Mouse (Mus musculus) splenic B cell, adult 2 months (primary cell): ENCODE data around the gene Dock10.

ENCODE experiments used
- DNase-seq: peaks from one replicate; pipeline ENCODE4 v3.0.0-alpha.2; 2011; ENCODE audit warnings: low read depth, low spot score
- H3K27me3 ChIP-seq: 2 replicates; pipeline ENCODE4 v1.6.1; 2012; ENCODE audit warnings: mild to moderate bottlenecking, low read length, moderate library complexity, mixed read lengths; ENCODE audit not compliant: control insufficient read depth, poor library complexity, insufficient read depth, severe bottlenecking
- H3K36me3 ChIP-seq: 2 replicates; pipeline ENCODE4 v1.6.1; 2012; ENCODE audit warnings: mild to moderate bottlenecking, low read length, moderate library complexity, mixed read lengths; ENCODE audit not compliant: control insufficient read depth, poor library complexity, insufficient read depth, severe bottlenecking

Gene Dock10

GRCm38 (mm10) chr1:80626800-80627199, 131.5 kb downstream of the Dock10 start:
- H3K27me3 ChIP-seq: no peaks in the 10 kb centered on the region
- DNase-seq: no peak

DNA sequence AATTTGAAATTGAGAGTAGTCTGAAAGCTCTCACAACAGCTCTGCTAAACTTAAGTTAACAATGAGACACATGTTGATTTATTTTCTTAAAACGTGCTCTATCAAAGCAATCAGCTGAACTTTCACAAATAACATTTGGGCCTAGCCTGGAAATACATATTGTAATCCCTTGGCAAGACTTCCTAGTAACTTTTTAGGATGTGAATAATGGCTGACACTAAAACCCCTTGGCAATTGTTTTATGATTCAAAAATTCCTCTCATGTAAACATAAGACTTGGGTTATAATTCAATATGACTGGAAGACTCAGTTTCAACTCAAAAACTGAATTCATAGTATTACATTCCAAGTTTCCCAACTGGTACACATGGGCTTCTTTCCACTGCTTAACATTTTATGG, 133.0 kb downstream of the Dock10 start:
- DNase-seq: no peak
- H3K27me3 ChIP-seq: no peaks in the 10 kb centered on the region
- no peaks in the 10 kb centered on the region for H3K36me3 ChIP-seq

More at GRCm38 (mm10) chr1:80626800-80627199, 131.5 kb downstream of the Dock10 start:
- peaks cover 7% of the 10 kb centered on the region for H3K36me3 ChIP-seq

DNA sequence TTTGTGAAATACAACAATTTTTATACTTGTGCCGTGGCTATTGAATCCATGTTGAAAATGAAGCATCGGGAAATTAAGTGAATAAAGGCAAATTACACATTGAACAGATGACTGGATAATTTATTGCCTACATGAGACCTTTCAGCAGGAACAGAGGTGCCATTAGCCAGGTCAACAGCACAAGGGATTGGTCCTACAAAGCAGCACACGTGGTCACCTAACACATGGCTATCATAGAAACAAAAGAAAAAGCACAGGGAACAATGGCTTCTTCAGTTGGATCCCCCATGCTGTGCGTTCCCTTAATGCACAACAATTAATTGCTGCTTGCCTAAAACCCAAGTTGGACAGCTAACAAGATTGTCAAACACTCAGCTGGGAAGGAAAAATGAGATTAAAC, 133.8 kb downstream of the Dock10 start:
- no peak for DNase-seq
- no peaks in the 10 kb centered on the region for H3K36me3 ChIP-seq
- H3K27me3 ChIP-seq: no peaks in the 10 kb centered on the region

- DNase-seq: no peak
- Histone ChIP-seq H3K36me3 (no peaks in the 10 kb centered on the region), H3K27me3 (no peaks in the 10 kb centered on the region)
These were observed 135.7 kb downstream of the Dock10 start for GRCm38 (mm10) chr1:80622646-80623045.

- Histone ChIP-seq H3K27me3 (no peaks in the 10 kb centered on the region), H3K36me3 (peaks cover 7% of the 10 kb centered on the region; the same call in 1 of the 2 replicates)
- no peak for DNase-seq
These were observed 139.2 kb downstream of the Dock10 start for GRCm38 (mm10) chr1:80619100-80619499.

DNA sequence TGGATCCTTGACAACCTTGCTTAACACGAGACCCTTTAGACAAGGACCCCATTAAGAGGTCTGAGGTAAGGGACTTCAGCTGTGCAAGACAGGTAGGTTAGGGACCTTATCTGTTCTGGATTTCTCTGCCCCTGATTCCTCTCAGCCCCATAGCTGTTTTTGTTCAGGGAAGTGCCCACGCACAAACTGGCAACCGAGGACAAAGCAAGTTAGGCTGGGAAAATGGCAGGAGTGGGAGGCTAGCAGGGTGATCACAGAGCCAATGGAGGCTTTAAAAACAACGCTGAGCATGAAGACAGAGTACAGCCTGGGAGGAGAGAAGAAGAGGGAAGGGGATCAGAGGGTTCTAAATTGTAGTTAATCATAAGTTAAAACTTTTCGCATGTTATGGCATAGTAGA, 141.7 kb downstream of the Dock10 start:
- DNase-seq: no peak

DNA sequence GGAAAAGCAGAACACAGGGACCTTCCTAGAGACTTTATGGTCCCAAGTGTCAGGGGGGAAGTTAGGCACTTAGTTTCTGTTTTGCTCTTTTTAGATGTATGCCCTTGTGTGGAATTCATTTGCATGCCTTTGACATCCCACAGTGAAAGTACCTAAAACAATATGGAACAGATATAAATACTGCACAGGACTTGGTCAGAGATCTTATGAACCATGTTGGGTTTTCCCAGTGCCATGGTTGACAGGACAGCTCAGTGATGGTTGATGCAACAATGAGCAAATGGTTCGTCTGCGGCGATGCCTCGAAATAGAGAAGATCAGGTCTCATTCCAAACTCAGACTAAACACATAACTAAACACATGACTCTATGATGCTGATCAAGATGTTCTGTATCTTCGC, 143.6 kb downstream of the Dock10 start:
- DNase-seq: peak; percentile 48
- H3K27me3 ChIP-seq: no peaks in the 10 kb centered on the region

More for the DNA sequence above, 141.7 kb downstream of the Dock10 start:
- H3K27me3 ChIP-seq: no peaks in the 10 kb centered on the region
- peaks cover 7% of the 10 kb centered on the region for H3K36me3 ChIP-seq

GRCm38 (mm10) chr1:80613395-80614011, 144.8 kb downstream of the Dock10 start:
- DNase-seq: no peak
- H3K27me3 ChIP-seq: no peaks in the 10 kb centered on the region
- H3K36me3 ChIP-seq: peaks cover 11% of the 10 kb centered on the region

More for the DNA sequence above, 143.6 kb downstream of the Dock10 start:
- H3K36me3 ChIP-seq: peaks cover 9% of the 10 kb centered on the region

GRCm38 (mm10) chr1:80607546-80607945, 150.8 kb downstream of the Dock10 start:
- no peak for DNase-seq
- H3K36me3 ChIP-seq: peaks cover 13% of the 10 kb centered on the region
- H3K27me3 ChIP-seq: no peaks in the 10 kb centered on the region

DNA sequence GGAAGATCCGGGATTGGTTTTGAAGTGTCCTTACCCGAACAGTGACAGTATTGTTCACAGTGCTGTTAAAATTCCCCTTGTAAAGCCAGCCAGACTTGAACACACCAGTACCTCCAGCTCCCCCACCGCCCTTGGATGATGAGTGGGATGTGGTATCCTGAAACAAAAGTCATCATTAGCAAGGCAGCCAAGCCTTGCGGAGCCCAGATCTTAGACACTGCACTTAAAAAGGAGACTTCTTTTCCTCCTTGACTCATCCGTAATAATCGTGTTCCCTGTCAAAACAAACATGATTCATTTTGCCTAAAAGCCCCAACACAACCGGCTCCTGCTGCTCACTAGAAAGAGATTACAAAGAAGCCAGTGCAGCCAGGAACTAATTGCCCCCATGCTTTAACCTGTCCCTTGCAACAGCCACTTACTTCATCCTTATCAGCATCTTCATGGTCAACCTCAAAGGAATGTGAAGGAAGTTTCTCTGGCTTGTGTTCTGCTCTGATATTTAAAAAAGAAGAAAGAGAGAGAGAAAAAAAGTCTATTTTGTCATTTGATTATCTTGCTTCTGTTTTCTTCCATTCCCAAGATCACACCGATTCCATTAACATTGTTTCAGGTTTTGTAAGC, 152.1 kb downstream of the Dock10 start:
- no peak for DNase-seq
- H3K36me3 ChIP-seq: peaks cover 10% of the 10 kb centered on the region
- no peaks in the 10 kb centered on the region for H3K27me3 ChIP-seq

GRCm38 (mm10) chr1:80604332-80604731, 154.0 kb downstream of the Dock10 start:
- DNase-seq: no peak
- peaks cover 14% of the 10 kb centered on the region for H3K36me3 ChIP-seq
- H3K27me3 ChIP-seq: no peaks in the 10 kb centered on the region

DNA sequence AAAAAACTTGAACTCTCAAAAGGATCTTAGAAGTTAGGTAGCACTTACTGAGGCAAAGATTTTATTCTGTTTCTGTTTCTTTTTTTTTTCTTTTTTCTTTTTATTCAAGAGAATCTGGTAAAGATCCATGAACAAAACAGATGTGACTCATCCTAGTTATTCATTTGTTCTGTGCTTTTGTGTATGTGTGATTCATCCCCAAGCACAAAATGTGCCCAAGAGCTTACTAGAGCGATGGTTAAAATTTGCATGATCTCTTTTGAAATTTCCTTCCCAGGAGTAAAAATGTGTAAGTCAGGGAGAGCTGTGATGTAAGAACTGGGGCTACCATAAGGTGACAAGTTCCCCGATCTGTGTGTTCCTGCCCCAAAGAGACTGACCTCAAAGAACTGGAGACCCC, 155.2 kb downstream of the Dock10 start:
- Histone ChIP-seq H3K27me3 (no peaks in the 10 kb centered on the region), H3K36me3 (peaks cover 14% of the 10 kb centered on the region)
- no peak for DNase-seq

DNA sequence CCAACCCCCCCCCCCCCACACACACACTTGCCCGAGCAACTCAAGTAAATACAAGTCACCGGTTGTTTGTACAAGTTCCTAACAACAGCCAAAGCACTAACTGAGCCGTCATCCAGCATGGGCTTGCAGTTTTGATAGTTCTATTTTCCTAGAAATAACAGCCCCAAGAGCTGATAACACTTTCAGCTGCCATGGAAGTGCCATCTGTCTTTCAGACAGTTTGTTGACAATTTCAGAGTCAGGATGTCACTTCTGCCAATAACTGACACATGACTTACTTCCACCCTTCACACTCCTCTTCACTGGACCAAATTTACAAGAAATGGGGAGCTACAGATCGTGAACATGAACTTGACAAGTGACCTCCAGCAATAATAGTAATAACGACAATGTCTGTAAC, 175.0 kb downstream of the Dock10 start:
- Histone ChIP-seq H3K27me3 (no peaks in the 10 kb centered on the region), H3K36me3 (peaks cover 13% of the 10 kb centered on the region)
- no peak for DNase-seq

DNA sequence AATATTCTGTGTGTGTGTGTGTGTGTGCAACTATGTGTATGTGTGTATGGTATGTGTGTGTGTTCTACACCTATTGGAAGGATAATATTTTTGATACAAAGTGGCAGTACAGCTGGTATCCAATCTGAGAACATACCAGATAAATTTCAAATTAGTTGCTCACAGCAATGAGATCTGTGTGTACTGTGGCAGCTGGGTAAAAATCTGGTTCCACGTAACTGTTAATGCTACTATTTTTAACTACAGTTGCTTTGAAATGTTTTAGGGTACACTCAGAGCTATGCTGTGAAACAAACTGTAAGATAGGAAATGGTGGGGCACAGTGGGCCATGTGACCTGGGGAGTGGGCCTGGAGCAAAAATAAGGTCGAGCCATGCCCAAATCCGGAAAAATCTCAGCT, 176.1 kb downstream of the Dock10 start:
- Histone ChIP-seq H3K27me3 (no peaks in the 10 kb centered on the region), H3K36me3 (peaks cover 14% of the 10 kb centered on the region)
- DNase-seq: no peak

DNA sequence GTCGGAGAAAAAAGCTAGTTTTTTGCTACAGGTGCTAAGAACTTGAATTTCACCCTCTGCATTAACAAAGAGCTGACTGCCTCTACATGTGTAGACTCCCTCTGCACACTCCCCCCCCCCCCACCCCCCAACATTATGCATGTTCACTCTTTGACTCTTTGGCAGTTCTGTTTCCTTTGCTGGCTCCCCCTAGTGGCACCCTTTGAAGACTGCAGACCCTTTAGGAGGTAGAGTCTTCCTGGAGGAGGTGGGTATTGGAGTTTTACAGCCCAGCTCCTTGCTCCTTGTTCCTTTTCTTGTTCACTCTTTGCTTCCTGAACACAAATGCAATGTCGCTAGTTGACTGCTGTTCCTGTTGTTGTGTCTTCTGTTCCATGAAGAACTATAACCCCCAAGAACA, 181.4 kb downstream of the Dock10 start:
- peak; percentile 71 for DNase-seq
- Histone ChIP-seq H3K36me3 (peaks cover 13% of the 10 kb centered on the region), H3K27me3 (no peaks in the 10 kb centered on the region)

DNA sequence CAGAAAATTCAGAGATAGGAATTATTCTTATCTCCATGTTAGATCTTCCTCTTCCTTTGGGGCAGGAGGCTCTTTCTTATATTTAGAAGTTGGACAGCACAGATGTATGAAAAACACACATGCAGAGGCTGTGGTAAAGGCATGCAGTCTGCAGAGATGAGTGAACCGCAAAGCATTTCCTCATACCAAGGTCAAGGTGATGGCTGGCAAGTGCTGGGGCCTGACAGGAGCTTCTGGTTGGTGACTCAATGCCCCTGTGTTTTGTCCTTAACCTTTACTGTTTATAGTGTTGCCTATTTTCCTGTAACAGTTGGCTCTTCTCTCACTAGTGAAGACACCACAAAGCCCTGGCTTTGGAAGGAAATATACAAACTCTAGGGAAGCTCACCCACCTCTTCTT, 201.9 kb downstream of the Dock10 start:
- no peak for DNase-seq
- H3K36me3 ChIP-seq: peaks cover 32% of the 10 kb centered on the region
- H3K27me3 ChIP-seq: no peaks in the 10 kb centered on the region
